Mouse (Mus musculus) olfactory bulb, adult 2 months (tissue): ENCODE results near the gene Rasa3. TPM values are rescaled to one million over a fixed set of nuclear protein-coding genes. Genes with fewer than 3 reads are reported as not detected.
A peak's percentile ranks its signal among the peaks of the same experiment; 100 is the strongest.

Source experiments
- H3K27ac ChIP-seq: fragments of 200-500 bp; 2 replicates; pipeline ENCODE4 v1.5.1; 2012; ENCODE audit warnings: low read depth, low read length; ENCODE audit not compliant: insufficient read depth
- H3K4me1 ChIP-seq: fragments of 200-500 bp; 2 replicates; pipeline ENCODE4 v1.6.1; 2012; ENCODE audit warnings: low read length; ENCODE audit not compliant: control insufficient read depth, insufficient read depth
- H3K4me3 ChIP-seq: fragments of 200-500 bp; 2 replicates; pipeline ENCODE4 v1.5.1; 2012; ENCODE audit warnings: mild to moderate bottlenecking, low read depth, low read length, moderate library complexity; ENCODE audit not compliant: insufficient read depth
- CTCF ChIP-seq: fragments of 200-500 bp; IDR thresholded peaks from 2 replicates; pipeline ENCODE4 v1.5.1; 2012; ENCODE audit warnings: low read depth, mild to moderate bottlenecking, low read length, moderate library complexity; ENCODE audit not compliant: insufficient read depth
- POLR2A ChIP-seq: fragments of 200-500 bp; IDR thresholded peaks from 2 replicates; pipeline ENCODE4 v1.6.1; 2012; ENCODE audit warnings: mild to moderate bottlenecking, low read depth, low read length, moderate library complexity; ENCODE audit not compliant: insufficient read depth
- WGBS: fragments of 180-500 bp; shearing (Covaris S2); methylation state at CpG from one replicate; pipeline ENCODE4 v1.1.7; 2018; 5-methylcytosine and 5-hydroxymethylcytosine counted together
- polyA plus RNA-seq: library from polyadenylated mRNA; stranded (reverse); fragments of >200 nt; gene quantifications from 2 replicates; pipeline ENCODE4 v1.2.4, GENCODE M21; 2012; ENCODE audit warnings: low replicate concordance; ENCODE audit not compliant: missing spikeins, insufficient read depth, insufficient read length

Gene Rasa3
- polyA plus RNA-seq, 1 experiment: not detected

GRCm38 (mm10) chr8:13616831-13617505 is 60.4 kb downstream of the Rasa3 start:
- WGBS: 61% methylated on average over 17 of the region's 17 CpGs
- no peak overlapping the region for H3K4me3 ChIP-seq
- TF ChIP-seq POLR2A: no peak
- TF ChIP-seq CTCF: no peak
- H3K27ac ChIP-seq: peak overlapping the region; percentile 73
- H3K4me1 ChIP-seq: peaks cover 54% of the 10 kb centered on the region

GRCm38 (mm10) chr8:13614924-13615391 is 62.4 kb downstream of the Rasa3 start:
- peaks cover 51% of the 10 kb centered on the region for H3K4me1 ChIP-seq
- TF ChIP-seq CTCF (no peak), POLR2A (no peak)
- H3K4me3 ChIP-seq: no peak overlapping the region
- peak overlapping the region; percentile 29 for H3K27ac ChIP-seq
- WGBS: 6% methylated on average over 10 of the region's 10 CpGs

- no peak for TF ChIP-seq POLR2A
- TF ChIP-seq CTCF: no peak
- Histone ChIP-seq H3K27ac (peak overlapping the region; percentile 29), H3K4me3 (no peak overlapping the region), H3K4me1 (peaks cover 58% of the 10 kb centered on the region)
- WGBS: 86% methylated on average over 9 of the region's 9 CpGs
These were observed 63.3 kb downstream of the Rasa3 start for GRCm38 (mm10) chr8:13614136-13614535.

GRCm38 (mm10) chr8:13611702-13612101 is 65.7 kb downstream of the Rasa3 start:
- H3K27ac ChIP-seq: peak overlapping the region; percentile 79
- 53% methylated on average over 12 of the region's 12 CpGs for WGBS
- H3K4me1 ChIP-seq: peaks cover 57% of the 10 kb centered on the region
- TF ChIP-seq POLR2A (no peak), CTCF (no peak)
- no peak overlapping the region for H3K4me3 ChIP-seq

GRCm38 (mm10) chr8:13609971-13610370 is 67.4 kb downstream of the Rasa3 start:
- WGBS: 79% methylated on average over 5 of the region's 5 CpGs
- H3K4me3 ChIP-seq: no peak overlapping the region
- H3K4me1 ChIP-seq: peaks cover 53% of the 10 kb centered on the region
- TF ChIP-seq CTCF (no peak), POLR2A (no peak)
- peak overlapping the region; percentile 33; the same call in 1 of the 2 replicates for H3K27ac ChIP-seq

GRCm38 (mm10) chr8:13608946-13609345 is 68.5 kb downstream of the Rasa3 start:
- TF ChIP-seq CTCF (no peak), POLR2A (no peak)
- H3K4me3 ChIP-seq: no peak overlapping the region
- 91% methylated on average over 6 of the region's 6 CpGs for WGBS
- H3K4me1 ChIP-seq: peaks cover 46% of the 10 kb centered on the region
- no peak overlapping the region for H3K27ac ChIP-seq

- peaks cover 34% of the 10 kb centered on the region for H3K4me1 ChIP-seq
- WGBS: 74% methylated on average over 7 of the region's 7 CpGs
- H3K4me3 ChIP-seq: no peak overlapping the region
- peak overlapping the region; percentile 37 for H3K27ac ChIP-seq
- TF ChIP-seq CTCF (no peak), POLR2A (no peak)
These were observed 71.4 kb downstream of the Rasa3 start for GRCm38 (mm10) chr8:13605920-13606480.

GRCm38 (mm10) chr8:13602621-13603020 is 74.8 kb downstream of the Rasa3 start:
- no peak overlapping the region for H3K4me3 ChIP-seq
- 40% methylated on average over 8 of the region's 8 CpGs for WGBS
- H3K4me1 ChIP-seq: peaks cover 23% of the 10 kb centered on the region
- no peak overlapping the region; the same call in 1 of the 2 replicates for H3K27ac ChIP-seq
- TF ChIP-seq CTCF (no peak), POLR2A (no peak)

GRCm38 (mm10) chr8:13601166-13601565 is 76.2 kb downstream of the Rasa3 start:
- Histone ChIP-seq H3K4me3 (no peak overlapping the region), H3K27ac (no peak overlapping the region), H3K4me1 (peaks cover 21% of the 10 kb centered on the region)
- WGBS: 82% methylated on average over 11 of the region's 11 CpGs
- TF ChIP-seq CTCF (no peak), POLR2A (no peak)
